Mouse (Mus musculus) limb, embryonic 14.5 days (tissue): ENCODE results near the gene Fndc10. TPM values are rescaled to one million over a fixed set of nuclear protein-coding genes. Genes with fewer than 3 reads are reported as not detected.
"Not testable (repeated sequence)": the region's sequence is repeated elsewhere in the genome, so short reads cannot be mapped to it uniquely, and the experiment has no call there.

Experiments
- ATAC-seq: fragments of 200-750 bp; cut with Nextera tagmentation; 2 replicates; pipeline ENCODE4 v1.8.0; 2017; ENCODE audit warnings: low read depth, moderate number of reproducible peaks, moderate TSS enrichment; ENCODE audit not compliant: low FRiP score
- DNase-seq: peaks from one replicate; pipeline ENCODE4 v3.0.0-alpha.2; 2015; ENCODE audit warnings: low spot score
- H3K27ac ChIP-seq: fragments of 300-500 bp; sonication (generic); replicated peaks from 2 replicates; pipeline ENCODE4 v1.5.1; 2014; ENCODE audit warnings: low read depth, mild to moderate bottlenecking, low read length, moderate library complexity, mixed read lengths
- H3K27me3 ChIP-seq: fragments of 300-500 bp; sonication (generic); 2 replicates; pipeline ENCODE4 v1.6.1; 2014; ENCODE audit warnings: low read length, mixed read lengths; ENCODE audit not compliant: control insufficient read depth, insufficient read depth
- H3K36me3 ChIP-seq: fragments of 300-500 bp; sonication (generic); 2 replicates; pipeline ENCODE4 v1.6.1; 2014; ENCODE audit warnings: mild to moderate bottlenecking, low read length, moderate library complexity, mixed read lengths; ENCODE audit not compliant: control insufficient read depth, insufficient read depth
- H3K4me1 ChIP-seq: fragments of 300-500 bp; sonication (generic); 2 replicates; pipeline ENCODE4 v1.6.1; 2014; ENCODE audit warnings: antibody characterized with exemption, low read length, mixed read lengths; ENCODE audit not compliant: control insufficient read depth, insufficient read depth
- H3K4me2 ChIP-seq: fragments of 300-500 bp; sonication (generic); replicated peaks from 2 replicates; pipeline ENCODE4 v1.6.1; 2014; ENCODE audit warnings: low read depth, mild to moderate bottlenecking, low read length, moderate library complexity; ENCODE audit not compliant: severe bottlenecking
- H3K4me3 ChIP-seq: fragments of 300-500 bp; sonication (generic); replicated peaks from 2 replicates; pipeline ENCODE4 v1.5.1; 2014; ENCODE audit warnings: low read length
- H3K9ac ChIP-seq: fragments of 300-500 bp; sonication (generic); 2 replicates; pipeline ENCODE4 v1.6.1; 2014; ENCODE audit warnings: mild to moderate bottlenecking, low read depth, low read length, moderate library complexity; ENCODE audit not compliant: severe bottlenecking
- H3K9me3 ChIP-seq: fragments of 300-500 bp; sonication (generic); 2 replicates; pipeline ENCODE4 v1.6.1; 2016; ENCODE audit warnings: low read length; ENCODE audit not compliant: control insufficient read depth
- POLR2A ChIP-seq: fragments of 200-500 bp; IDR thresholded peaks from 2 replicates; pipeline ENCODE4 v1.8.0; 2012; ENCODE audit warnings: inconsistent platforms, mild to moderate bottlenecking, moderate library complexity, borderline replicate concordance; ENCODE audit not compliant: insufficient read depth, insufficient read length; ENCODE audit errors: extremely low read depth
- WGBS: fragments of 180-500 bp; shearing (Covaris S2); extraction: QIAGEN DNeasy Blood & Tissue Kit; methylation state at CpG from one replicate; pipeline ENCODE4 v1.1.7; 2014; 5-methylcytosine and 5-hydroxymethylcytosine counted together
- polyA plus RNA-seq, 2 experiments: library from polyadenylated mRNA; depleted of rRNA in 1 of 2; stranded (reverse) in 1 of 2; unstranded in 1 of 2; fragments of >200 nt; fragmentation: Nextera tagmentation in 1 of 2; extraction: Ambion mirVana in 1 of 2; gene quantifications; 2 replicates each; pipeline versions ENCODE4 v1.2.1 to v1.2.3; 2012 to 2014

Fndc10 gene
- polyA plus RNA-seq, 2 experiments, result 9.4 to 31.0 TPM

DNA sequence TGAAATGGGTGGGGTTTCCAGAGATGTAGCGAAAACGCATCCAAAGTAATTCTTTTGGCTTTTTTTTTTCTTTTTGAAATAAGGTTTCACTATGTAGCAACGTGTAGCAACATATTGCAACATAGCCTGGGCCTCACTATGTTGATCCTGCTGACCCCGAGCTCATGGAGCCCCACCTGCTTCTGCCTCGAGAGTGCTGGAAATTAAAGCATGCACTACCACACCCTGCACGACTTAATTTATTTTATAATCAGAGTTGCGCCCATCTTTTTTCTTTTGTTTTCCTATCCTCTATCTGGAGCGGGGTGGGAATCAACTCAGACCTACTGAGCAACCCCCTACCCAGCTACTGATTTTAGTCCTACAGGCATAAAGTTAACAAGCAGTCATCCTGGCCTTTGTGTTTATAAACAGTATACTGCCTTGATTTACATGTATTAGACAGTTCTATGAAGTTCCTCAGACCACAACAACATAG lies 24.5 kb upstream of the Fndc10 start:
- 0% methylated on average over 8 of the region's 8 CpGs for WGBS
- TF ChIP-seq POLR2A, result no peak
- DNase-seq (no peak), ATAC-seq (no peak)
- Histone ChIP-seq H3K4me2 (peak overlapping the region; percentile 57), H3K27me3 (no peaks in the 10 kb centered on the region), H3K36me3 (peaks cover 8% of the 10 kb centered on the region), H3K4me1 (peaks cover 8% of the 10 kb centered on the region; the same call in 1 of the 2 replicates), H3K9me3 (no peaks in the 10 kb centered on the region), H3K27ac (no peak overlapping the region), H3K9ac (no peak overlapping the region), H3K4me3 (peak overlapping the region; percentile 84)

- WGBS, result 68% methylated on average over 4 of the region's 4 CpGs
- not testable (repeated sequence) for H3K27ac ChIP-seq, H3K27me3 ChIP-seq, H3K36me3 ChIP-seq, ATAC-seq, H3K9me3 ChIP-seq, DNase-seq, H3K4me2 ChIP-seq, H3K4me1 ChIP-seq, H3K4me3 ChIP-seq, H3K9ac ChIP-seq
Observed at GRCm38 (mm10) chr4:155670236-155670635, 23.9 kb upstream of the Fndc10 start.

DNA sequence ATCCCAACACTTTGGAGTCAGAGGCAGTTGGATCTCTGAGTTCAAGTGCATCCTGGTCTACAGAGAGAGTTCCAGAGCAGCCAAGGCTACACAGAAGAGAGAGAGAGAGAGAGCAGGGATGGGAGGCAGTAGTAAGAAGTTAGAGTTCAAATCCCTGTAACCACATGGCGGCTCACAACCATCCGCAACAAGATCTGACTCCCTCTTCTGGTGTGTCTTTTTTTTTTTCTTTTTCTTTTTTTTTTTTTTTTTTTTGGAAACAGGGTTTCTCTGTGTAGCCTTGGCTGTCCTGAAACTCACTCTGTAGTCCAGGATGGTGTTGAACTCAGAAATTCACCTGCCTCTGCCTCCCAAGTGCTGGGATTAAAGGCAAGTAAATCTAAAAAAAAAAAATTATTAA lies 22.1 kb upstream of the Fndc10 start:
- no peak for DNase-seq
- H3K4me3 ChIP-seq, result no peak overlapping the region
- TF ChIP-seq POLR2A, result no peak
- H3K27ac ChIP-seq, result no peak overlapping the region
- H3K4me1 ChIP-seq, result peaks cover 8% of the 10 kb centered on the region; the same call in 1 of the 2 replicates
- H3K9ac ChIP-seq, result no peak overlapping the region
- no peaks in the 10 kb centered on the region for H3K27me3 ChIP-seq
- no peak for ATAC-seq
- no peak overlapping the region for H3K4me2 ChIP-seq
- WGBS, result 52% methylated on average over 2 of the region's 2 CpGs
- no peaks in the 10 kb centered on the region for H3K9me3 ChIP-seq
- no peaks in the 10 kb centered on the region for H3K36me3 ChIP-seq

- Histone ChIP-seq H3K36me3 (no peaks in the 10 kb centered on the region), H3K27ac (no peak overlapping the region), H3K9me3 (no peaks in the 10 kb centered on the region), H3K4me3 (no peak overlapping the region), H3K27me3 (no peaks in the 10 kb centered on the region), H3K4me1 (no peaks in the 10 kb centered on the region), H3K4me2 (no peak overlapping the region), H3K9ac (no peak overlapping the region)
- 84% methylated on average over 2 of the region's 2 CpGs for WGBS
- no peak for TF ChIP-seq POLR2A
- ATAC-seq (no peak), DNase-seq (no peak)
Observed at GRCm38 (mm10) chr4:155675991-155676390, 18.2 kb upstream of the Fndc10 start.

DNA sequence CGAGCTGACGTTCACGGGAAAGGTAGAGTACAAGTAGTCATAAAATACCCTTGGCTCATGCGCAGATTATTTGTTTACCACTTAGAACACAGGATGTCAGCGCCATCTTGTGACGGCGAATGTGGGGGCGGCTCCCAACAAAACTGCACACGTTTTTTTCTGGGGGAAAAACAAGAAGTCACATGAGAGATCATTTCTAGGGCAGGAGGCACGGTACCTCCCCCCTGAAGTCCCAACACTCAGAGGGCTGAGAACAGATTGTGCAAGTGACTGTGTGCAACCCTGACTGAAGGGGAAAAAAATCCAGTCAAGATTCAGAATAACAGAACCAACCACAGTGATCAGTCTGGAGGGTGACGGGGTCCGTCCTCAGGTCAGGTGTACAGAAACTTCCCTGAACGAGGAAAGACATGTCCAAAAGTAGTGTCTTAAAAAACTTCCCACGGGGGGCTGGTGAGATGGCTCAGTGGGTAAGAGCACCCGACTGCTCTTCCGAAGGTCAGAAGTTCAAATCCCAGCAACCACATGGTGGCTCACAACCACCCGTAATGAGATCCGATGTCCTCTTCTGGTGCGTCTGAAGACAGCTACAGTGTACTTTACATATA lies 10.4 kb upstream of the Fndc10 start:
- not testable (repeated sequence) for H3K27ac ChIP-seq, H3K9ac ChIP-seq, H3K36me3 ChIP-seq, H3K27me3 ChIP-seq, H3K4me3 ChIP-seq, H3K4me1 ChIP-seq, H3K9me3 ChIP-seq, H3K4me2 ChIP-seq, DNase-seq, ATAC-seq
- WGBS, result 87% methylated on average over 15 of the region's 19 CpGs

GRCm38 (mm10) chr4:155687764-155688163 lies 6.4 kb upstream of the Fndc10 start:
- not testable (repeated sequence) for H3K9me3 ChIP-seq, H3K4me2 ChIP-seq, H3K9ac ChIP-seq, DNase-seq, H3K27ac ChIP-seq, ATAC-seq, H3K27me3 ChIP-seq, H3K4me1 ChIP-seq, H3K36me3 ChIP-seq, H3K4me3 ChIP-seq
- 71% methylated on average over 4 of the region's 4 CpGs for WGBS
